Mouse (Mus musculus) granulocyte monocyte progenitor cell, adult 5-6 weeks (primary cell): ENCODE data around the gene 1810009A15Rik. TPM values are rescaled to one million over a fixed set of nuclear protein-coding genes. Genes with fewer than 3 reads are reported as not detected.
"Not testable (repeated sequence)": the region's sequence is repeated elsewhere in the genome, so short reads cannot be mapped to it uniquely, and the experiment has no call there.

ENCODE experiments used
- ATAC-seq: replicated peaks from 2 replicates; pipeline ENCODE4 v1.8.0; 2016; ENCODE audit warnings: mild to moderate bottlenecking, moderate TSS enrichment, inconsistent platforms; ENCODE audit not compliant: poor library complexity, severe bottlenecking
- total RNA-seq, 2 experiments: library from RNA; stranded (forward) in 1 of 2; stranded (reverse) in 1 of 2; fragments of 200-712, 200-1000 nt in 1 of 2; fragments of >200 nt in 1 of 2; fragmentation: Nextera tagmentation in 1 of 2; gene quantifications; 2 replicates each; pipeline ENCODE4 v1.2.3; 2014 to 2017

Gene 1810009A15Rik
- 70.2 and 82.4 TPM in 2 replicates for total RNA-seq (2014; fragmentation: Nextera tagmentation)
- total RNA-seq (2017), result 92.1 and 109 TPM in 2 replicates

DNA sequence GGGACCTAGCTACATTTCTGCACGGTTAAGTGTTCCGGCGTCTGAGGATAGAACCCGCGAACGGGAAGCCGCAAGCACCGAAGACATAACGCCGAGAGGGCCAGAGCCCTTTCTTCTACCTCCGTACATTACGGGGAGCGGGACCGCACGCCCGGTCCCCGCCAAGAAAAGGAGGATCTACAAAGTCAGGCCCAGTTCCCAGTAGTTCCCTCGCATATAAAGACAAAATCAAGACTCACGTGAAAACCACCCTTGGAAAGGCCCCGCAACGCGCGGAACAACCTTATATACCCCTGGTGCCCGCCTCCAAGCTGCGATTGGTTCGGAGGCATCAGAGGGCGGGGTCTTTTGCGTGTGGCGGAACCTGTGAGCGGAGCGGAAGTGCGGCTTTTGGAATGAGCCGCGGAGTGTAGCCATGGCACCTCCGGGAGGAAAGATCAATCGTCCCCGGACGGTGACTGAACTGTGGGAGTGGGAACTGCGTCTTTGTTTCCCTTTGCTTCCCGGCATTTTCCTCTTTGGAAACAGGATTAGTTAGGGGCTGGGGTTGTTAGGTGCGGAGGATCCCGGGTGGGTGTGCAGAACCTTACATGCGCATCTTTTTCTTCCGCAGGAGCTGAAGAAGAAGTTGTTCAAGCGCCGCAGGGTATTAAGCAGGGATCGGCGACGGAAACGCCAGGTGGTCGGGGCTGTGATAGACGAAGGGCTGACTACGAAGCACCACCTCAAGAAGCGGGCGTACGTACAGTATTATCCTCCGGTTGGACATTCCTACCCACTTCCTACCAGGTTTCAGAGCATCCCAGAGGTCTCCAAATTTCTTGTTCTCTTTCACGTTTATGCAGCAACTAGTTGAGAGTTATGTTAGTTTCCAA, at the start of gene 1810009A15Rik, which contains the start of gene Gm49416:
1810009A15Rik (plus strand) TSS at position 343 of the 875 bp plus-strand sequence.
Gm49416 (plus strand) TSS at position 416 of the 875 bp plus-strand sequence.
- peak; percentile 87 for ATAC-seq

DNA sequence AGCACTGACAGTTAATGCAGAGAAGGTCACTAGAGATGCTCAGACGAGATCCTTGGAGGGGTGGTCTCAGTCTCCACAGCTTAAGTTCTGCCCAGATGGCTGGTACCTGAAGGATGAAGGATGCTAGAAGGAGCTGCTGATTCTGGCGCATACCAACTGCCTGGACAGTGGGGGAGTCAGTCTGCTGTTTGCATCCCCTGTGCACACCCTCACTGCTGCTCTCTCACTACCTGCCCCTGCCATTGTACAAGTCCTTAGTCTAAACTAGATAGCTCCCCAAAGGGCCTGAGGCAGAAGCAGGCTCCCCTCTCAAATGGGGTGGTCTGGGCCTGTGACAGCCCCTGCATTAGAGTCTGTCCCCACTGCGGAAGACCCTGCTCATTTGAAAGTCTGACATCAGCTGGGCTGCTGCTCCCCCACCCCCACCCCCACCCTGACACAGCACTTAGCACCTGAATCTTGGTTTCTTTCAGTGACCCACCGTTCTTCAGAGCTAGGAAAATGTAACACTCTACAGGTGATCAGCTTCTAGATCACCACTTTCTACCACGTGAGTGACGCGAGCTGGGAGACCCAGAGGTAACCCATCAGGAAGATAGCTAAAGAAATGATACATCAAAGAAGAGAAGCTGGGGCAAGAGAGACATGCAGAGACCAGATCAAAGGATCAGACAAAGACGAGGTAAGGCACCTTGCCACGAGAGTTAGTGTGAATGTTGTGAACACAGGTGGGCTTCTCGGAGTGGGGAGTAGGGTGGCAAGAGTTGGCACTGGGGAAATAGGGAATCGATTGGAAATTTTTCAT, 49.3 kb upstream of the 1810009A15Rik start, which contains the start of gene Gng3:
Gng3 (minus strand) TSS at position 92 of the 805 bp plus-strand sequence.
- ATAC-seq, result no peak

DNA sequence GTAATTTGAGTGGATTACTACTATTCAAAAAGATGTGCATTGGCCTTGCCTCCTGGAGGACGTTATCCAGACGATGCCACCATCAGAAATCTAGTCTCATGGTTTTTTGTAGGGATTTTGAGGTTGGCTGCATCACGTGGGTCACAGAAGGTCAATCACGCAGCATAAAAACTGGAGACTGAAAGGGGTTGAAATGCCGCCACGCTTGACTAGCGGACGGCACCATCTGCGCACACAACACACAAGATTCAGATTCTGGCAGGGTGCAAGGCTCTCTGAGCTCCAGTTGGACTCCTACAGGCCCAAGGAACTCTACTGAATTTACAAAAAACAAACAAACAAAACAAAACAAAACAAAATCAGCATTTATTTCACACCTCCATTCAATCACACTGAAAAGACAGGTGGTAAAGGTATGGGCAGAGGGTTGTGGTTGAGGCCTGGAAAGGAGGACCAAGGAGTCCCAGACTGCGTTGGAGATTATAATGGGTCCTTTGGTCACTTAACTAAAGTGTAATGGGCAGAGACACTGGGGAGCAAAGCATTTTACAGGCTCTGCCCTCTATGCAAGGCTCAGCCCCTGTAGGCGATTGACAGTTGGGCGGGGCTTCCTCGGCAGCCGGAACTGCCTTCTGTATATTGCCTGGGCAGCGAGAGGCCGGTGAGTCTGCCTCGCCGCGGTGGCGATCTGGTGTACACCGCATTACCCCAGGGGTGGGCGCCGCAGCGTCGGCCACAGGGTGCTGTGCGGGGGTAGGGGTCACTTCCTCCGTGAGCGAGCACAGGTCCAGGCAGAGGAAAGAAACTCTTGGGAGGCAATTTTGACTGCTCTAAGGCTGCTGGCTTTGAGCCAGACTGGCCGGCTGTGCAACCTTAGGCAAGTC, 48.5 kb upstream of the 1810009A15Rik start:
- ATAC-seq, result peak; percentile 62

DNA sequence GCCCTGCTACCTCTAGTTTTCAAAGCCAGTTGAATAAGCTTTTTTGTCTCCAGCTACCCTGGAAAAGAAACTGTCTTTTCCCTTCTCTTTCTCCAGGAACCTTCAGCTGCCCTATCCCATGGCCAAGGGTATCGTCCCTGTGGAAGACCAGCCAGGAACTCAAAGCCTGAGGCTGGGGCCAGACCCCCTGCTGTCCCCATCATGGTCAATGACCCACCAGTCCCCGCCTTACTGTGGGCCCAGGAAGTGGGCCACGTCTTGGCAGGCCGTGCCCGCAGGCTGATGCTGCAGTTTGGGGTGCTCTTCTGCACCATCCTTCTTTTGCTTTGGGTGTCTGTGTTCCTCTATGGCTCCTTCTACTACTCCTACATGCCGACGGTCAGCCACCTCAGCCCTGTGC, 47.6 kb upstream of the 1810009A15Rik start:
- no peak for ATAC-seq

DNA sequence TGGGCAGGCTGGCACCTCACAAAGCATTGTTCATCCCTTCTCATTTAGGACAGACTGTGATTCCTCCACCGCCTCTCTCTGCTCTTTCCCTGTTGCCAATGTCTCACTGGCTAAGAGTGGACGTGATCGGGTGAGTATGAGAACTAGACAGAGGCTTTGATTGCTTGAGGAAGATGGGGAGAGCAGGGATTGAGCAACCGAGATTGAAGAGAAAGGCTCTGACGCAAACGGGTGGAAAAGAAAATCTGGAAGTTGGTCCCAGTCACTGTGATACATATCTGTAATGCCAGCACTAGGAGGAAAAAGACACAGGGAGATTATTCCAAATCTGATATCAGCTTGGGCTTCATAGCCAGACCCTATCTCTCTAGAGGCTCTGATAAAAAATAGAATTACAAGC, 45.7 kb upstream of the 1810009A15Rik start:
- no peak for ATAC-seq

DNA sequence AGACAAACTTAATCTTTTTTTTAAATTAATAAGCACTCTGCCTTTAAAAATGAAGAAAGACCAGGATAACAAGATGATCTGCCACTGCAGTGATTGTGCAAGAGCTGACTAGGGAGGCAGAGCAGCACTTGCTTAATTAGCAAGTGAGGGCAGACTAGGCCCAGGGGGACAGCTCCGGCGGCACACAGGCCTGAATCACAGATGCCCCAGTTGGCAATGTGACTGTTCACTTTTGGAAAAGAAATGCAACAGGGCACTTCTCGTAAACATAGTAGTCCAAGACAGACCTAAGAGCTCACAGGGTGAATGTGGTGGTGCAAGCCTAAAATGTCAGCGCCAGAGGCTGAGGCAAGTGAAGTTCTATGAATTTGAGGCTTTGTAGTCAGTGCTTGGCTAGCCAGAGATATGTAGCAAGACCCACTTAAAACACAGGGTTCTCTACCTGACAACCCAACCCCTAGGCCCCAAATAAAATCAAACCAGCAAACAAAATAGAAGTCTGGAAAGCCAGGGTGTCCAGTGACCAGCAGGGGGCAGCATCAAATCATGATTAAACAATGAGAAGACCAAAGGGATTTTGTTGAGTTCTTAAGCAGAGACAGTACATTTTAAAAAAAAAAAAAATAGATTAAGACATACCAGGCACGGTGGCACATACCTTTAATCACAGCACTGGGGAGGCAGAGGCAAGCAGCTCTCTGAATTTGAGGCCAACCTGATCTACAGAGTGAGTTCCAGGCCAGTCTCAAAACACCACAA, 44.1 kb upstream of the 1810009A15Rik start:
- peak; percentile 61 for ATAC-seq

DNA sequence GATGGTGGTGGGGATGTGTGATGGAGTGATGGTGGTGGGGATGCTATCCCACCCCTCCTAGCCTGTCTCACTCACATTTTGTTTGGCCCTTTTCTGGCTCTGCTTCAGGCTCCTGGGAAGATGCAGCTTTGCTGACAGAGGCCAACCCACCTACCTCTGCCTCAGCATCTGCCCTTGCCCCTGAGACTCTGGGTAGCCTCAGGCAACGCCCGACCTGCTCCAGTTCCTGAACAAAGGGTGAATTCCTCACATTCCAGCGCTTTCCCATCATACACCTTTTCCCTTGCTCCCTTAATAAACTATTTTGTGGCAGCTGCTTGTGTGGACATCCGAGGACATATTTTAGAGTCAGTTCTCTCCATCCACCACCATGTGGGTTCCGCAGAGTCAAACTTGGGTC, 40.3 kb upstream of the 1810009A15Rik start:
- no peak for ATAC-seq

DNA sequence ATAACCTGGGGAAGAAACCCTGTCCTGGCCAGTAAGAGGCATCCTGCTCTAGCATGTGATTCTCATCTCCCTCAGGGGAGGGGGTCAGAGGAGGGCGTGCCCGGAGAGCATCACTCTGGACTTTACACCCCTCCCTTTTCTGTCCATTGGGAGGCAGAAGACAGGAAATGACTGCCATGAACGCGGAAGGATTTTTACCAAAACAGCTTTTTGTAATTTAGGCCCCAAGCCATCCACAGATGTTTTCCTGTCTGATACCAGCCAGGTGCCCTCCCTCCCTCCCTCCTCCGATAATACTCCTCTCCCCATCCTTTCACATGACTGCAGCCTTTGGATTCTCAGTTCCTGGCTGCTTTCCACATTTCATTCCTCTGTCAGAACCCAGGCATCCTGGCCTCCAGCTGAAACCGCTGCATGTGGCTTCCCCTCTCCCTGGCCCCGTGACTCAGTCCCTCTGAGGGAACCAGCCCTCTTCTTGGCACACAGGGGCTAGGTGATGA, 38.2 kb upstream of the 1810009A15Rik start, which contains the start of gene Lrrn4cl:
Lrrn4cl (plus strand) TSS at position 367 of the 500 bp plus-strand sequence.
- peak; percentile 17; the same call in 1 of the 2 replicates for ATAC-seq

DNA sequence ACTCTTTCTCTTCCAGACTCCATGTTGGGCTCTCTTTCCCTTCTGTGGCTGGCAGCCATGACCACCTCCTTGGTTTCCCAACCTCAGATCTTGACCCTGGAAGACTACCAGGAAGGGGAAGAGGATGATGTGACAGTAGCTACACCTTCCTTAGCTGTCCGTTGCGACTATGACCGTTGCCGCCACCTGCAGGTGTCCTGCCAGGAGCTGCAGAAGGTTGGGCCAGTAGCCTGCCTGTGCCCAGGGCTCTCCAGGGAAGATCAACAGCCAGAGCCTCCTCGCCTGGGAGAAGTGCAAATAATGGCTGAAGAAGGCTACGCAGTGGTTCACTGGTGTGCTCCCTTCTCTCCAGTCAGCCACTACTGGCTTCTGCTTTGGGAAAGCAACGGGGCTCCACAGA, 37.0 kb upstream of the 1810009A15Rik start:
- peak; percentile 27; the same call in 1 of the 2 replicates for ATAC-seq

DNA sequence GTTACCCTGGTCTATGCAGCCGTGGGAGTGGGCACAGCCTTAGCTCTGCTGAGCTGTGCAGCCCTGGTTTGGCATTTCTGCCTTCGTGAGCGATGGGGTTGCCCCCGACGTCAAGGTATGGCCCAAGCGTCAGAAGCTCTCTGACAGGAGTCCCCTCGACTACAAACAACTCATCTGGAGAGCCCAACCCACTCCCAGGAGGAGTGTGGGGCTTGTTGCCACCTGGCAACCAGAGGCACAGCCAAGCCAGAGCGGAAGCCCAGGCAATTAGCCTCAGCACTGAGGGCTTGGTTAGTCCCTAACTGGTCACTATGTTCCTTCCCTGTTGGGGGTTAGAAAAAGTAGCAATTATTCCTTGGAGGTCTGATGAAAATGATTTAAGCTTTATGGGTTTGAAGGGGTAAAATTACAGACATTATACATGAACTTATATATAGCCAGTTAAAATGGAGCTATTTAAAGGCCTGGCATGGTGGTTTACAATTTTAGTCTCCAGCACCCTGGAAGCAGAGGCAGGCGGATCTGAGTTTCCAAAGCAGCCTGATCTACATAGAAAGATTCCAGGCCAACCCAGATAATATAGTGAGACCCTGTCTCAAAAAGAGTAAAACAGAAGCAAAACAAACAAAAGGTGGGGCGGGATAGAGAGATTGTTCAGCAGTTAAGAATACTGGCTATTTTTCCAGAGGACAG, 36.3 kb upstream of the 1810009A15Rik start:
- no peak for ATAC-seq

DNA sequence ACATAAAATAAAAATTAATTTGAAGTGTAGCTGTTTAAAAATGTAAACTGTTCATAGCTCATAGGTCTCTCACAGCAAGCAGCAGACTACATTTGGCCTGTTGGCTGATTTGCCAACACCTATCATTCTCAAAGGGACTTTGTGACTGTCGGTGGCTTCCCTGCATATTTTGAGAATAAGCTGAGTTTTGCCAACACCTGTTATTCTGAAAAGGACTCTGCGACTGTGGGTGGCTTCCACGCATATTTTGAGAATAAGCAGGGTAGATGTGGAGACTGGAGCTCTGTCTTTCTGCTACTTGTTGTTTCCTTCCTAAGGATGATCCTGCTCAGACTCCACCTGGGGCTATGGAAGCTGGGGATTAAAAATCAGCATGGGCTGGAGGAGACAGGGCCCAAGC, 35.5 kb upstream of the 1810009A15Rik start:
- no peak for ATAC-seq

DNA sequence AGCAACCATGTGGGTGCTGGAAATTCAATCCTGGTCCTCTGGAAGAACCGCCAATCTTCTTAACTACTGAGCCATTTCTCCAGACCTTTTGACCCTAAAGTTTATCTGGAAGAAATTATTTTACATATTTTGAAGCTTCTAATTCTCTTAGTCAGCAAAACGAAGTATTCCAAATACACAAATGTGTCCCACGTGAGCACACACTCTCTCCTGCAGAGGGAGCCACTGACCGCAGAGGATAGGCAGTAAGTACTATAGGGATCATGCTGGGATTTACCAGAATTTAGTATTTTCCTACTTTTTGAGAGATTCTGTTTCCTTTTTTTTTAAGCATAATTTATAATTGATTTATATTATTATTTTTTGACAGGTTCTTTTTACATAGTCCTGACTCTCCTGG, 31.0 kb upstream of the 1810009A15Rik start:
- peak; percentile 79 for ATAC-seq

DNA sequence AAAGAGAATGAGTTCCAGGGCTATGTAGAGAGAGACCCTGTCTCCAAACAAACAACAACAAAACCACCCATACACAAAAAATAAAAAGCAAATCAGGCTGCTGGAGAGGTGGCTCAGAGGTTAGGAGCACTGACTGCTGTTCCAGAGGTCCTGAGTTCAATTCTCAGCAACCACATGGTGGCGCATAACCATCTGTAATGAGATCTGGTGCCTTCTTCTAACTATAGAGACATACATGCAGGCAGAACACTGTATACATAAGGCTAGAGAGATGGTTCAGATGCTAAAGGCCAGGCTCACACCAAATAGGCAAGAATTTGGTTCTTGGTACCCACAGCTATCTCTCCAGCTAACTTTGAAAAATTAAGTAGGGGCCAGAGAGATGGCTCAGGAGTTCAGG, 29.6 kb upstream of the 1810009A15Rik start:
- ATAC-seq, result no peak

DNA sequence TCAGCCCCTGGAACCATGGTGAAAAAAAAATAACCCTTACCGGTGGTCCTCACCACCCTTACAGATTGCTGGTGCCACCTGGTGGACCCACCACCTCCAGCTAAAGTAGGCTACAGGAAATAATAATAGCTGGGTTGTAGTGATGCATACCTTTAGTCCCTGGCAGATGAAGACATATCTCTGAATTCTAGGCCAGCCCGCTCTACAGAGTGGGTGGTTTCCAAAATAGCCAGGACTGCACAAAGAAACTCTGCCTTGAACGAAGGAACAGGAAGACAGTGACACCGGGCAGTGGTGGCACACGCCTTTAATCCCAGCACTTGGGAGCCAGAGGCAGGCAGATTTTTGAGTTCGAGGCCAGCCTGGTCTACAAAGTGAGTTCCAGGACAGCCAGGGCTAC, 24.4 kb upstream of the 1810009A15Rik start:
- ATAC-seq, result no peak

DNA sequence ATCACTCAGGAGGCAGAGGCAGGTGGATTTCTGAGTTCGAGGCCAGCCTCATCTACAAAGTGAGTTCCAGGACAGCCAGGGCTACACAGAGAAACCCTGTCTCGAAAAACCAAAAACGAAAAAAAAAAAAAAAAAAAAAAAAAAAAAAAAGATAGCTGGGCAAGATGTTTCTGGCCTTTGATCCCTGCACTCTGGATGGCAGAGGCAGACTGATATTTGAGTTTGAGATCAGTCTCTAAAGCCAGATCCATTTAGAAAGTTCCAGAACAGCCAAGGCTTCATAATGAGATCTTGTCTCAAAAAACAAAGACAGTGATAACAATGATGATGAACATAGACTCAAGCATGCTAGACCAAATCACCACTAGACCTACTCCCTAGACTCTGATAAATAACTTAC, 18.3 kb upstream of the 1810009A15Rik start:
- not testable (repeated sequence) for ATAC-seq

DNA sequence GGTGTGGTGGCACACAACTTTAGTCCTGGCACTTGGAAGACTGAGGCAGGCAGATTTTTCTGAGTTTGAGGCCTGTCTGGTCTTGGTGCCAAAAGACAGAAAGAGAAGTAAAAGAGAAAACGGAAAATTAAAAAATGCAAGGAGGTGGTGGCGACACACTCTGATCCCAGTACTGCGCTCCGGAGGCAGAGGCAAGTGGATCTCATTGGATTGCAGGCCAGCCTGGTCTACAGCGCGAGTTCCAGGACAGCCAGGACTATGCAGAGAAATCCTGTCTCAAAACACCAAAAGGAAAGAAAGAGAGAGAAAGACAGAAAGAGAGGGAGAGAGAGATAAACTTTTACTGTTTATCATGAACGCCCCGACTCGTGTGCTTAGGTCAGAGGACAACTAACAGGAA, 17.8 kb upstream of the 1810009A15Rik start:
- ATAC-seq, result 0 out of 2 replicates have a peak, but pooled peaks have one; percentile 19

DNA sequence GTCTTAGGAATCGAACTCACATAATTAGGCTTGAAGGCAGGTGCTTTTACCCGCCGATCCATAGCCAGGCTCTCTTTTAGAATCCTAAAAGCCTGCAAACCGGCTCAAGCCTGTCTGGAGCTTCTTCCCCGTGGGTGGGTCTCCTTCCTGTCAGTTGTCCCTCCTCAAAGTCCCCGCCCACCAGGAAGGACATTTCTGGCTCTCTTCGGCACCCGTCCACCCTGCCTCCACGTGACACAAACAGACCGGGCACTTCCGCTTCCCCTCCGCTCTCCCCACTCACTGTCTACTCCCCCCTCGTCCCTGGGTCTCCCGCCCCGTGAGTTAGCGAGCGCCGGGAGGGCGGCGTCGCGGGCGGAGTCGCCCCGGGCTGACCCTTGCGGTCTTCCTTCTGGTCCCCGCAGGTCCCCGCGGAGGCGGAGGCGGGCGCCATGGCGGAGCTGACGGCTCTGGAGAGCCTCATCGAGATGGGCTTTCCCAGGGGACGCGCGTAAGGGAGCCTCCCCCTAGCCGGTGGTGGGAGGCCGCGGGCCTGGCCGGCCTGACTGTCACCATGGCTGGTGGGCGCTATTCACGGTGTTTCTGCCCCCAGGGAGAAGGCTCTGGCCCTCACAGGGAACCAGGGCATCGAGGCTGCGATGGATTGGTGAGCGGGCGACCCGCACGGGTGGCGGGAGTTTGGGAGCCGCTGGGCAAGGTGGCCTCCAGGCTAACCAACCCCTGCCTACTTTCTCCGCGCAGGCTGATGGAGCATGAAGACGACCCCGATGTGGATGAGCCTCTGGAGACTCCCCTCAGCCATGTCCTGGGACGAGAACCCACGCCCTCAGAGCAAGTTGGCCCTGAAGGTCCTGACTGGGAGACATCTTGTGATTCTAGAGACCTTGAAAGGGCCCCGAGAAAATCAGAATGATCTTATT, 17.1 kb upstream of the 1810009A15Rik start, which contains the start of gene Ubxn1:
Ubxn1 (plus strand) TSS at position 230 of the 920 bp plus-strand sequence.
- ATAC-seq, result peak; percentile 99
